Mouse (Mus musculus) small intestine, adult 2 months (tissue): ENCODE data around the gene Khsrp.

Source experiments
- CTCF ChIP-seq: fragments of 200-500 bp; IDR thresholded peaks from 2 replicates; pipeline ENCODE4 v1.5.1; 2012; ENCODE audit warnings: low read depth, mild to moderate bottlenecking, control low read depth, inconsistent platforms, low read length, moderate library complexity, mixed read lengths; ENCODE audit not compliant: insufficient replicate concordance, insufficient read length; ENCODE audit errors: extremely low read depth
- POLR2A ChIP-seq: fragments of 200-500 bp; IDR thresholded peaks from 2 replicates; pipeline ENCODE4 v1.6.1; 2012; ENCODE audit warnings: low read depth, mild to moderate bottlenecking, control low read depth, inconsistent platforms, low read length, moderate library complexity

- TF ChIP-seq CTCF (no peak), POLR2A (no peak)
Measured at GRCm38 (mm10) chr17:56996506-56996905, 34.8 kb downstream of the Khsrp start.
